Mouse (Mus musculus) liver, postnatal 0 days (tissue): ENCODE measurements around the gene Misp. TPM values are rescaled to one million over a fixed set of nuclear protein-coding genes. Genes with fewer than 3 reads are reported as not detected.
A peak's percentile ranks its signal among the peaks of the same experiment; 100 is the strongest.

ENCODE experiments used
- ATAC-seq: fragments of 200-750 bp; cut with Nextera tagmentation; 2 replicates; pipeline ENCODE4 v1.8.0; 2017; ENCODE audit warnings: mild to moderate bottlenecking, moderate library complexity
- DNase-seq: peaks from one replicate; pipeline ENCODE4 v3.0.0-alpha.2; 2016
- H3K27ac ChIP-seq: fragments of 300-500 bp; sonication (generic); 2 replicates; pipeline ENCODE4 v1.5.1; 2014; ENCODE audit warnings: antibody characterized with exemption, moderate library complexity, mild to moderate bottlenecking, low read depth
- H3K27me3 ChIP-seq: fragments of 300-500 bp; sonication (generic); 2 replicates; pipeline ENCODE4 v1.6.1; 2014; ENCODE audit warnings: low read length, control low read depth, mixed read lengths; ENCODE audit not compliant: insufficient read depth
- H3K36me3 ChIP-seq: fragments of 300-500 bp; sonication (generic); replicated peaks from 2 replicates; pipeline ENCODE4 v1.6.1; 2014; ENCODE audit warnings: mild to moderate bottlenecking, control low read depth, low read length, moderate library complexity, mixed read lengths; ENCODE audit not compliant: insufficient read depth
- H3K4me1 ChIP-seq: fragments of 300-500 bp; sonication (generic); 2 replicates; pipeline ENCODE4 v1.6.1; 2014; ENCODE audit warnings: antibody characterized with exemption, mild to moderate bottlenecking, control low read depth; ENCODE audit not compliant: insufficient read depth
- H3K4me2 ChIP-seq: fragments of 300-500 bp; sonication (generic); 2 replicates; pipeline ENCODE4 v1.6.1; 2014; ENCODE audit warnings: low read depth, mild to moderate bottlenecking, low read length, moderate library complexity, mixed read lengths
- H3K4me3 ChIP-seq: fragments of 300-500 bp; sonication (generic); 2 replicates; pipeline ENCODE4 v1.5.1; 2014; ENCODE audit warnings: low read depth, low read length
- H3K9ac ChIP-seq: fragments of 300-500 bp; sonication (generic); replicated peaks from 2 replicates; pipeline ENCODE4 v1.6.1; 2014; ENCODE audit warnings: mild to moderate bottlenecking, moderate library complexity
- H3K9me3 ChIP-seq: fragments of 300-500 bp; sonication (generic); 2 replicates; pipeline ENCODE4 v1.6.1; 2016; ENCODE audit warnings: mild to moderate bottlenecking, control low read depth, low read length, mixed read lengths
- CTCF ChIP-seq: sonication (generic); IDR thresholded peaks from 2 replicates; pipeline ENCODE4 v1.5.1; 2016; ENCODE audit warnings: antibody characterized with exemption, low read depth
- EP300 ChIP-seq: IDR thresholded peaks from 2 replicates; pipeline ENCODE4 v1.6.1; 2016; ENCODE audit warnings: antibody characterized with exemption, low read depth, mild to moderate bottlenecking
- WGBS: fragments of 180-500 bp; shearing (Covaris S2); extraction: QIAGEN DNeasy Blood & Tissue Kit; methylation state at CpG from one replicate; pipeline ENCODE4 v1.1.7; 2014; ENCODE audit not compliant: insufficient replicate concordance; 5-methylcytosine and 5-hydroxymethylcytosine counted together
- microRNA-seq: library from miRNA; unstranded; fragments of <30 nt; microRNA quantifications from one replicate; pipeline ENCODE4, GENCODE M21; 2016
- polyA plus RNA-seq: library from polyadenylated mRNA; unstranded; fragments of >200 nt; fragmentation: Nextera tagmentation; extraction: Ambion mirVana; gene quantifications from 2 replicates; pipeline ENCODE4 v1.2.1, GENCODE M21; 2015

Misp gene
- polyA plus RNA-seq, 1 experiment from 2014 or later = 1.00 TPM

GRCm38 (mm10) chr10:79877174-79877573 is 56.4 kb downstream of the Misp start:
- DNase-seq (peak; percentile 67), ATAC-seq (no peak)
- no peaks in the 10 kb centered on the region for H3K9me3 ChIP-seq
- TF ChIP-seq EP300 (no peak), CTCF (no peak)
- WGBS = 33% methylated on average over 1 of the region's 1 CpGs
- H3K27ac ChIP-seq = peak overlapping the region; percentile 67
- peaks cover 18% of the 10 kb centered on the region for H3K27me3 ChIP-seq
- peaks cover 56% of the 10 kb centered on the region for H3K4me1 ChIP-seq
- no peak overlapping the region for H3K4me3 ChIP-seq
- no peak overlapping the region for H3K9ac ChIP-seq
- no peaks in the 10 kb centered on the region for H3K36me3 ChIP-seq
- peak overlapping the region; percentile 55; the same call in 1 of the 2 replicates for H3K4me2 ChIP-seq

DNA sequence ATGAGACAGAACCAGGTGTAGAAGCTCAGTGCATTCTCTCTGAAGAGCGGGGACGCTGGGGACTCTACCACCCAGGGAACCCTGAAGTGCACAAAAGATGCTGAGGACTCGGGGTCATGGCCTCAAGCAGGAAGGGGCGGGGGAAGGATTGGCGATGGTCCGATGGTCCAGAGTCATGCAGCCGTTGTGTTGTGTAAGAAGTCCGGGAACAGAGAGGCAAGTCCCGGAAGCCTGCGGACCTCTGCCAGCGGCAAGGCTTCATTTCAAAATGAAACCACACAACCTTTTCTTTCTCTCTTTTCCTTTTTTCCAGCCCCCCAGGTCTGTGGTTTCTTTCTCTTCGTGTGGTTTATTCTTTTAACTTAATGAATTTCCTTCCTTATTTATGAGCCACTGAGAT is 57.0 kb downstream of the Misp start:
- Histone ChIP-seq H3K27ac (peak overlapping the region; percentile 67), H3K9ac (no peak overlapping the region)

GRCm38 (mm10) chr10:79879527-79879926 is 58.7 kb downstream of the Misp start:
- H3K36me3 ChIP-seq = no peaks in the 10 kb centered on the region
- no peaks in the 10 kb centered on the region for H3K9me3 ChIP-seq
- H3K27me3 ChIP-seq = peaks cover 9% of the 10 kb centered on the region; the same call in 1 of the 2 replicates
- no peak overlapping the region for H3K9ac ChIP-seq
- TF ChIP-seq EP300 = no peak
- no peak for TF ChIP-seq CTCF
- peak overlapping the region; percentile 8; the same call in 1 of the 2 replicates for H3K27ac ChIP-seq
- DNase-seq = peak; percentile 62
- H3K4me2 ChIP-seq = peak overlapping the region; percentile 47; the same call in 1 of the 2 replicates
- no peak overlapping the region for H3K4me3 ChIP-seq
- H3K4me1 ChIP-seq = peaks cover 66% of the 10 kb centered on the region
- ATAC-seq = peak; percentile 28; the same call in 1 of the 2 replicates
- 10% methylated on average over 3 of the region's 3 CpGs for WGBS

More for the DNA sequence above, 57.0 kb downstream of the Misp start:
- no peaks in the 10 kb centered on the region for H3K36me3 ChIP-seq
- peaks cover 20% of the 10 kb centered on the region for H3K27me3 ChIP-seq
- WGBS = 7% methylated on average over 12 of the region's 12 CpGs
- ATAC-seq (peak; percentile 46), DNase-seq (peak; percentile 74)
- TF ChIP-seq CTCF (no peak), EP300 (peak; percentile 60; the same call in 1 of the 2 replicates)
- H3K9me3 ChIP-seq = no peaks in the 10 kb centered on the region
- 0 out of 2 replicates have a peak overlapping the region, but pooled peaks have one; percentile 0 for H3K4me3 ChIP-seq
- peaks cover 62% of the 10 kb centered on the region for H3K4me1 ChIP-seq
- peak overlapping the region; percentile 55 for H3K4me2 ChIP-seq

Small RNA genes within 50 kb of the gene (microRNA-seq; reads per million reads assigned to microRNA genes)
- gene Mir6910 = not detected

Other genes starting within 250 kb of the Misp start
- not detected in 2 replicates for gene Theg, start 233.7 kb upstream of the Misp start, polyA plus RNA-seq
- gene C2cd4c, start 207.0 kb upstream of the Misp start, polyA plus RNA-seq = not detected in 2 replicates
- gene Shc2, start 183.1 kb upstream of the Misp start, polyA plus RNA-seq = 0.05 and 0.07 TPM in 2 replicates
- not detected in 2 replicates for gene Odf3l2, start 175.3 kb upstream of the Misp start, polyA plus RNA-seq
- gene Madcam1, start 156.4 kb upstream of the Misp start, polyA plus RNA-seq = 0.12 and 0.19 TPM in 2 replicates
- gene Tpgs1, start 151.6 kb upstream of the Misp start, polyA plus RNA-seq = 24.9 and 25.8 TPM in 2 replicates
- 77.6 and 80.1 TPM in 2 replicates for gene Cdc34, start 138.8 kb upstream of the Misp start, polyA plus RNA-seq
- gene Gzmm, start 132.0 kb upstream of the Misp start, polyA plus RNA-seq = 0.09 and 0.13 TPM in 2 replicates
- gene Bsg, start 116.5 kb upstream of the Misp start, polyA plus RNA-seq = 979 and 1,075 TPM in 2 replicates
- gene Hcn2, start 104.4 kb upstream of the Misp start, polyA plus RNA-seq = 0.04 and 0.06 TPM in 2 replicates
- 9.9 and 12.6 TPM in 2 replicates for gene Polrmt, start 74.4 kb upstream of the Misp start, polyA plus RNA-seq
- not detected in 2 replicates for gene Fgf22, start 65.9 kb upstream of the Misp start, polyA plus RNA-seq
- gene Rnf126, start 54.0 kb upstream of the Misp start, polyA plus RNA-seq = 28.2 and 34.1 TPM in 2 replicates
- 0.36 and 0.63 TPM in 2 replicates for gene Fstl3, start 43.7 kb upstream of the Misp start, polyA plus RNA-seq
- 5.0 and 7.2 TPM in 2 replicates for gene Prss57, start 30.0 kb upstream of the Misp start, polyA plus RNA-seq
- gene Palm, start 27.4 kb upstream of the Misp start, polyA plus RNA-seq = 7.9 and 9.2 TPM in 2 replicates
- 55.4 and 59.1 TPM in 2 replicates for gene Ptbp1, start 33.4 kb downstream of the Misp start, polyA plus RNA-seq
- 123 and 127 TPM in 2 replicates for gene Prtn3, start 53.5 kb downstream of the Misp start, polyA plus RNA-seq
- gene Plppr3, start 53.6 kb downstream of the Misp start, polyA plus RNA-seq = 2.9 and 4.9 TPM in 2 replicates
- gene Elane, start 65.3 kb downstream of the Misp start, polyA plus RNA-seq = 180 and 207 TPM in 2 replicates
- not detected in 2 replicates for gene Cfd, start 69.9 kb downstream of the Misp start, polyA plus RNA-seq
- gene Med16, start 87.9 kb downstream of the Misp start, polyA plus RNA-seq = 13.5 and 14.3 TPM in 2 replicates
- gene Gm26602, start 89.9 kb downstream of the Misp start, polyA plus RNA-seq = 4.6 TPM in 1 of 2 replicates, not detected in the other
- gene Kiss1r, start 96.0 kb downstream of the Misp start, polyA plus RNA-seq = 0.18 and 0.34 TPM in 2 replicates
- 47.3 and 51.7 TPM in 2 replicates for gene R3hdm4, start 100.2 kb downstream of the Misp start, polyA plus RNA-seq
- 4.5 and 5.5 TPM in 2 replicates for gene Arid3a, start 106.1 kb downstream of the Misp start, polyA plus RNA-seq
- gene Wdr18, start 139.2 kb downstream of the Misp start, polyA plus RNA-seq = 40.7 and 41.2 TPM in 2 replicates
- gene Grin3b, start 149.7 kb downstream of the Misp start, polyA plus RNA-seq = 0.05 TPM in 1 of 2 replicates, not detected in the other
- 13.2 and 14.5 TPM in 2 replicates for gene Tmem259, start 163.3 kb downstream of the Misp start, polyA plus RNA-seq
- gene Cnn2, start 167.6 kb downstream of the Misp start, polyA plus RNA-seq = 40.7 and 42.8 TPM in 2 replicates
- 2.5 and 3.1 TPM in 2 replicates for gene Abca7, start 175.5 kb downstream of the Misp start, polyA plus RNA-seq
- 12.1 and 14.2 TPM in 2 replicates for gene Arhgap45, start 195.7 kb downstream of the Misp start, polyA plus RNA-seq
- gene Polr2e, start 218.8 kb downstream of the Misp start, polyA plus RNA-seq = 57.0 and 58.3 TPM in 2 replicates
- 537 and 560 TPM in 2 replicates for gene Gpx4, start 226.2 kb downstream of the Misp start, polyA plus RNA-seq